Mouse (Mus musculus) erythroblast, embryonic 14.5 days (primary cell): ENCODE data around the gene Arsg. TPM values are rescaled to one million over a fixed set of nuclear protein-coding genes. Genes with fewer than 3 reads are reported as not detected.
"Not testable (repeated sequence)": the region's sequence is repeated elsewhere in the genome, so short reads cannot be mapped to it uniquely, and the experiment has no call there.

Experiments used
- H3K27me3 ChIP-seq: 2 replicates; pipeline ENCODE4 v1.6.1; 2012; ENCODE audit warnings: inconsistent platforms; ENCODE audit not compliant: control insufficient read depth
- H3K36me3 ChIP-seq: 2 replicates; pipeline ENCODE4 v1.6.1; 2012; ENCODE audit warnings: mild to moderate bottlenecking, inconsistent platforms; ENCODE audit not compliant: control insufficient read depth
- H3K4me1 ChIP-seq: 2 replicates; pipeline ENCODE4 v1.6.1; 2012; ENCODE audit warnings: inconsistent platforms; ENCODE audit not compliant: control insufficient read depth
- H3K4me3 ChIP-seq: replicated peaks from 2 replicates; pipeline ENCODE3; 2012; ENCODE audit warnings: moderate library complexity, mild to moderate bottlenecking, inconsistent platforms
- H3K9me3 ChIP-seq: 2 replicates; pipeline ENCODE4 v1.6.1; 2012; ENCODE audit warnings: low read length, inconsistent platforms, mixed read lengths; ENCODE audit not compliant: control insufficient read depth
- GATA1 ChIP-seq: IDR thresholded peaks from 2 replicates; pipeline ENCODE4 v1.6.1; 2012; ENCODE audit warnings: low read length, inconsistent platforms, mixed read lengths
- TAL1 ChIP-seq: IDR thresholded peaks from 3 replicates; pipeline ENCODE4 v1.6.1; 2012; ENCODE audit warnings: low read length, inconsistent platforms, mixed read lengths
- polyA plus RNA-seq: library from polyadenylated mRNA; stranded (reverse); fragments of >175 nt; gene quantifications from 2 replicates; pipeline ENCODE4 v1.2.3, GENCODE M21; 2012

The Arsg gene
- polyA plus RNA-seq, 1 experiment: 0.09 TPM

DNA sequence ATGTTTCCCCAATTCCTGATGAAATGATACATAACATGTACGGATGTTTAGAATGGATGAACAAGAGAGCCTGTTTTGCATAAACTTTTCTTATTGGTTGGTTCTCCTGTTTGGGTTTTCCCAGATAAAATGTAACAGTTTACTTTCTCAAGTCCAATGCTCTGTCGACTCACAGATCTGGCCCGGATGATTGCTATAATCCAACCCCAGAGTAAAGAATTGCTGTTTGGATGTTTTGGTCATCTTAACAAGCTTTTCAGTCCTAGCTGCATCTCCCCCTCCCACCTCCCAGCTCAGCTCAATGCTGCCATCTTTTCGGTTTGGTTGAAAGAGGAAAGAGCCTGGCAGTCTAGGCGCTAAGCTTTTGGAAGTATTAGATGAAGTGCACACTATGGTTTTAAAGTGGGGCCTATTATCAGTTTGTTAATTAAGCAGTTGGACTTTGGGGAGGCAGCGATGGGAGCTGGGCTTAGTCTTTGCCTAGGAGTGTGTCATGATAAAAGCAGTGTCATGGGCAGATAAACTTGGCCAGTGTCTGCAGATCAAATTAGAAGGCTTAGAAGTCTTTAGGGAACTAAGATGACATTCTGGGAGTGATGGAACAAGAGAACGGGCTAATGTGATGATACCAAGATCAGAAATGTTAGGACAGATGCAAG, 139.8 kb downstream of the Arsg start:
- peak; percentile 58 for TF ChIP-seq GATA1
- TF ChIP-seq TAL1: peak; percentile 38; the same call in 2 of the 3 replicates
- H3K36me3 ChIP-seq: peaks cover 21% of the 10 kb centered on the region
- no peaks in the 10 kb centered on the region for H3K9me3 ChIP-seq
- peak overlapping the region; percentile 99 for H3K4me3 ChIP-seq
- H3K4me1 ChIP-seq: peaks cover 91% of the 10 kb centered on the region
- H3K27me3 ChIP-seq: no peaks in the 10 kb centered on the region

DNA sequence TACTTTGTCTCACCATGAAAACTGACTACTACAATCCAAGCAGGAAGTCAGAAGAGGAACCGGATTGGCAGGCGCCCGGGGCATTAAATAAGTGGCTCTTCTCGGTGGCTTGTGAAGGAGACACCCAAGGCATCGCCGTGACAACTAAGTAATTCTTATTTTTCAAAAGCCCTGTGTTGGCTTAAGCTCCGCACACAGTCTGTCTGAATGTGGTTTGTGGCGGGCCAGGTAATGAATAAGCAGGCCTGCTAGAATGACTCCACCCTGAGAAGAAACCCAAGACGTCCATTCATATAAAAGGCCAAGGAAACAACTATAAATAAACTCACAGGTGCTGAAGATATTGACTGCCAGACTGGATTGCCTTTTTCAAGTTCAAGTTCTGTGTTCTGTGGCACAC, 142.1 kb downstream of the Arsg start:
- Histone ChIP-seq H3K4me3 (peak overlapping the region; percentile 99), H3K4me1 (peaks cover 81% of the 10 kb centered on the region)

DNA sequence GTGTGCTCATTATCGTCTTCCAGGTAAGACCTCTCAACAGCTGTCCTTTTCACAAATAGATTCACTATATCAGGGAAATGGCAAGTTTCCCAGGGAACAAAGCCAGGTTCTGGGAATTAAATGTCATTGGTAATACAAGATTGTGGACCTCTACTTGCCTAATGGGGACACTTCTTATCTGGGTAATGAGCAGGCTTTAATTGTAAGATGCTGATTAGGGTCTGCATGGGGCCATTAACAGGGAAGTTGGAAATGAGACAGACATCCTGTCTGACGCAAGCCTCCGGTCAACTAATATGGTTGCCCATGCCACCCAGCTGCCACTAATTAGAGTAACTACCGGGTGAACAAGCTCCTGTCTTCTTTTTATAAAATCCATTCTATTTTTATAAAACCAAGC, 143.2 kb downstream of the Arsg start:
- Histone ChIP-seq H3K27me3 (no peaks in the 10 kb centered on the region), H3K4me1 (peaks cover 80% of the 10 kb centered on the region), H3K36me3 (peaks cover 25% of the 10 kb centered on the region), H3K4me3 (peak overlapping the region; percentile 99), H3K9me3 (no peaks in the 10 kb centered on the region)
- TF ChIP-seq TAL1: no peak
- no peak for TF ChIP-seq GATA1

More for the DNA sequence above, 142.1 kb downstream of the Arsg start:
- Histone ChIP-seq H3K9me3 (no peaks in the 10 kb centered on the region), H3K36me3 (peaks cover 25% of the 10 kb centered on the region), H3K27me3 (no peaks in the 10 kb centered on the region)
- no peak for TF ChIP-seq TAL1
- TF ChIP-seq GATA1: no peak

DNA sequence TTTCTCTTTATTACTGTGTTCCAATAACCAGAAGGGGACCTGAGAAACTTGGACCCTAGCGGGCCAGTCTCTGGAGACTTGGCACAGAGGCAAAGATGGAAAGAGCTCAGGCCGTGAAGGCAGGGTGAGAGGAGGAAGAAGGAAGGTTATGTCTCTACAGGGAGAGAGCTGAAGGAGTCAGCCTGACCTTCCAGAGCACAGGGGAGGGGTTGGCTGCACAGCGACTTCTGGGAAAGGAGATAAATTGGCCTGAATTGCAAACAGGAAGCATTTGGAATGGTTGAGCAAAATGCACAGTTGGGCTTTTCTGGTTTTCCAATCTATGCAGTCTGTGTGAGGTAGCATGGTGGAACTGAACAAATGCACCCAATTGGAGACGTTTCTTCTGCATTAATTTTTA, 143.6 kb downstream of the Arsg start:
- H3K27me3 ChIP-seq: no peaks in the 10 kb centered on the region
- peaks cover 81% of the 10 kb centered on the region for H3K4me1 ChIP-seq
- H3K9me3 ChIP-seq: no peaks in the 10 kb centered on the region
- peak overlapping the region; percentile 99 for H3K4me3 ChIP-seq
- no peak for TF ChIP-seq GATA1
- H3K36me3 ChIP-seq: peaks cover 25% of the 10 kb centered on the region

DNA sequence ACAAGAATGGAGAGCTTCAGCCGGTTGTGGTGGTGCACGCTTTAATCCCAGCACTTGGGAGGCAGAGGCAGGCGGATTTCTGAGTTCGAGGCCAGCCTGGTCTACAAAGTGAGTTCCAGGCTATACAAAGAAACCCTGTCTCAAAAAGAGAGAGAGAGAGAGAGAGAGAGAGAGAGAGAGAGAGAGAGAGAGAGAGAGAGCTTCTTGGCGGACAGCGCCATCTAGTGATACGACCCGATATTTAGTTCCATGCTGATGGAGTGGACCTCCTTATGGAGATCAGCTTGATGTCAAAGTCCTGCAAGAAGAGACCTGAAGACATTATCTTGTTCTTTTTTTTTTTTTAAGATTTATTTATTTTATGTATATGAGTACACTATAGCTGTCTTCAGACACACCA, 145.9 kb downstream of the Arsg start:
- H3K36me3 ChIP-seq: peaks cover 25% of the 10 kb centered on the region
- not testable (repeated sequence) for H3K9me3 ChIP-seq, H3K4me3 ChIP-seq, H3K27me3 ChIP-seq
- H3K4me1 ChIP-seq: peaks cover 67% of the 10 kb centered on the region

DNA sequence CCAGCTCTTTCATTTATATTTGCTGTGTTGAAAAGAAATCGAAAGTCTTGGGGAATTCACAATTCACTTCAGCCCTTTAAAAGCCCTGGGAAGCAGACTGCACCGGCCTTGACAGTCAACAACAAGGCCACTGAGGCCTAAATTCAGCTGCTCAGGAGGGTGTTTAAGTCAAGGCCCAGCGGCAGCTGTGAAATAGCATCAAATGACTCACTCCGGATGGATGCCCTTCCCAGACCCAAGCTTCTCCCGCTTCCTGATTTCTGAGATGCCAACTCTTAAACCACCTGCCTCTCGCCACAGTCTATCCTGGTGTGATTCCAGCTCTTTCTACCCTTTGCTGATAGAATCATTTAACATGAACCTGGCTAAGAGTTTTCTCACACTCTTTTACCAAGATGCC, 147.2 kb downstream of the Arsg start:
- H3K9me3 ChIP-seq: peaks cover 6% of the 10 kb centered on the region
- TF ChIP-seq TAL1 (no peak), GATA1 (no peak)
- H3K4me1 ChIP-seq: peaks cover 56% of the 10 kb centered on the region
- no peaks in the 10 kb centered on the region; the same call in 1 of the 2 replicates for H3K27me3 ChIP-seq
- no peak overlapping the region for H3K4me3 ChIP-seq
- peaks cover 25% of the 10 kb centered on the region for H3K36me3 ChIP-seq

DNA sequence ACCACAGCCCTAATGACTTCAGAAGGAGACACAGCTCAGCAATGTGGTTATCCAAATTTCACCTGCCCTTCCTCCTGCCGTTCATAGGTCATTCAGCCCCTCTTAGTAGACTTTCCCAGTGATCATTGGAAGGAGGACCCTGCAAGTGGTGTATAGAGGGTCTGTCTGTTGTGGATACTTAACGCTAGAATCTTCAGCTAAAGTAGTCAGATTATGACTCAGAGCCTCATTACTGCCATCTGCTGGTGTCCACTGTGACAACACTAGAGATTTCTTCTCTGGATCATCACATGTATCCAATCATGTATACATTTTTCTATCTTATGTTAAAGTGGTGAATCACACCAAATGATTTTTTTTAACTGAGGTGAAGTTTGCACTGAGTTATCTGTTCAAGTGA, 148.0 kb downstream of the Arsg start:
- peaks cover 47% of the 10 kb centered on the region for H3K4me1 ChIP-seq
- TF ChIP-seq GATA1 (no peak), TAL1 (no peak)
- H3K4me3 ChIP-seq: no peak overlapping the region
- peaks cover 8% of the 10 kb centered on the region for H3K9me3 ChIP-seq
- H3K27me3 ChIP-seq: no peaks in the 10 kb centered on the region; the same call in 1 of the 2 replicates
- H3K36me3 ChIP-seq: peaks cover 17% of the 10 kb centered on the region

DNA sequence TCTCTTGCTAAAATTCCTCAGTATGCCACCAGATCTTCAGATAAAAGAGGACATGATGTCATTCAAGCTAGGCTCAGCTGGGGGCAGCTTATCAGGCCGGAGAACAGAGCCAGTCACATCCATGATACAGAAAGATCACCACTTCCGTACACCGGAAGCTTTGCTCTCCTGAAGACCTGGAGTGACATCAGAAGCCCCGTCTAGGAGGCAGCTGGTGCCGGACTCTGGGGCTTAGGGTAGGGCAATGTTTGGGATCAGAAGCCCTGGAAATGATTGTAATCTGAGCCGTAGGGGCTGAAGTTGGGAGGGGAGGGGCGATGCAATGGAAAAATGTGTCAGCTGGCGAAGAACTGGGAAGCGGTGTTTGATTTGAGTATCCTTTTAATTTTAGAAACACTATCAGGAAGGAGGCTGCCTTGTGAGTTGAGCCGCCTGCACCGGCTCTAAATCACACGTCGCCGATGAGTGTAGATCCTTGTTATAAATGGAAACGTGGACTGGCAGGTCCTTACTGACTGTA, 149.4 kb downstream of the Arsg start:
- Histone ChIP-seq H3K4me3 (peak overlapping the region; percentile 5), H3K9me3 (peaks cover 8% of the 10 kb centered on the region), H3K4me1 (peaks cover 34% of the 10 kb centered on the region), H3K36me3 (peaks cover 7% of the 10 kb centered on the region), H3K27me3 (no peaks in the 10 kb centered on the region; the same call in 1 of the 2 replicates)
- no peak for TF ChIP-seq GATA1
- no peak for TF ChIP-seq TAL1

Other genes starting within 250 kb of the Arsg start
- not detected in 2 replicates for gene Rgs9, start 175.2 kb upstream of the Arsg start, polyA plus RNA-seq
- gene Gna13, start 110.5 kb upstream of the Arsg start, polyA plus RNA-seq: 4.0 TPM in 2 replicates
- gene 9930022D16Rik, start 59.5 kb upstream of the Arsg start, polyA plus RNA-seq: 0.02 TPM in 1 of 2 replicates, not detected in the other
- gene Amz2, start 47.4 kb upstream of the Arsg start, polyA plus RNA-seq: 0.22 and 0.26 TPM in 2 replicates
- 4.7 and 5.3 TPM in 2 replicates for gene Slc16a6, start 224 bp downstream of the Arsg start, polyA plus RNA-seq
- 11.4 and 12.1 TPM in 2 replicates for gene Wipi1, start 138.6 kb downstream of the Arsg start, polyA plus RNA-seq
- gene Prkar1a, start 176.0 kb downstream of the Arsg start, polyA plus RNA-seq: 2.0 and 2.9 TPM in 2 replicates
- gene Fam20a, start 248.9 kb downstream of the Arsg start, polyA plus RNA-seq: not detected in 2 replicates